Mouse (Mus musculus): Measurements from ENCODE around the gene Emx2. TPM values are rescaled to one million over a fixed set of nuclear protein-coding genes. Genes with fewer than 3 reads are reported as not detected.

The Emx2 gene
- not detected for total RNA-seq (2023)

DNA sequence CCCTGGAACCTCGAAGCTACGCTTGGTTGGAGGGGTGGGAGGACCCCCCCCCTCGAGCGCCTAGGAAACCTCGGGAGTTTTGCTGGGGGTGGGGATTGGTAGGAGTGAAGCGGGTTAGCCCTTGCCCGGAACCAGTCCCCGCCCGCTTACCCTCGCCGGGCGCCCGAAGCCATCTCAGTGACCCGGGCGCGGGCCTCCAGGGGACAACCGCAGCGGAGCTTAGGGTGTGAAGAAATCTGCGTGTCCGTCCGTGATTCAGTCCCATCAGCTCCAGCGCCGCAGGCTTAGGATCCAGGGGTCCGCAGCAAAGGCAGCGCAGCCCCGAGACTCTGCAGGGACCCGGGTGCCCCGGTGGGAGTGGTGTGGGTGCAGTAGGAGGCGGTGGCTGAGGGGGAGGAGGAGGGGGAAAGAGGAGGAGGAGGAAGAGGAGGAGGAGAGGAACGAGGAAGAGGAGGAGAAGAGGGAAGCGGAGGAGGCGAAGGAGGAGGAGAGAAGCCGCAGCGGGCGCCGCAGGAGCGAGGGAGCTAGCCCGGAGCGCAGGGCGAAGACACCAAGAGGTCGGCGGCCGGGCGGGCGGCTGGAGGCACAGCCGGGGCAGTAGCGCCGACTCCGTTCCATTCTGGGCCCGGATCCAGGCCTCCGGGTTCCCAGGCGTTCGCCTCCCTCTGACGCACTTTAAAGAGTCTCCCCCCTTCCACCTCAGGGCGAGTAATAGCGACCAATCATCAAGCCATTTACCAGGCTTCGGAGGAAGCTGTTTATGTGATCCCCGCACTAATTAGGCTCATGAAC is at the start of gene Emx2:
Emx2 (plus strand) TSS at position 422 of the 792 bp plus-strand sequence.

Other genes with a start within 250 kb of the Emx2 start
- gene Kcnk18, start 239.2 kb upstream of the Emx2 start, total RNA-seq (2023) = not detected
- under 1 TPM; 0.55 to 0.82 TPM for gene Slc18a2, start 197.5 kb upstream of the Emx2 start, total RNA-seq (2023)
- 100 to 1,000 TPM; 579 to 715 TPM for gene Rps12-ps3, start 136.1 kb upstream of the Emx2 start, total RNA-seq (2023)
- 10 to 100 TPM; 69.1 to 79.2 TPM for gene Pdzd8, start 112.6 kb upstream of the Emx2 start, total RNA-seq (2023)